Mouse (Mus musculus) liver, embryonic 15.5 days (tissue): Measurements from ENCODE around the gene Spon1. TPM values are rescaled to one million over a fixed set of nuclear protein-coding genes. Genes with fewer than 3 reads are reported as not detected.

Source experiments
- ATAC-seq: fragments of 200-750 bp; cut with Nextera tagmentation; 2 replicates; pipeline ENCODE4 v1.8.0; 2017; ENCODE audit warnings: moderate number of reproducible peaks, mild to moderate bottlenecking, moderate library complexity; ENCODE audit not compliant: insufficient read depth
- H3K27ac ChIP-seq: fragments of 300-500 bp; sonication (generic); replicated peaks from 2 replicates; pipeline ENCODE4 v1.5.1; 2015; ENCODE audit warnings: mild to moderate bottlenecking, inconsistent platforms
- H3K27me3 ChIP-seq: fragments of 300-500 bp; sonication (generic); 2 replicates; pipeline ENCODE4 v1.6.1; 2015; ENCODE audit warnings: mild to moderate bottlenecking, inconsistent platforms
- H3K36me3 ChIP-seq: fragments of 300-500 bp; sonication (generic); replicated peaks from 2 replicates; pipeline ENCODE4 v1.6.1; 2015; ENCODE audit warnings: moderate library complexity, mild to moderate bottlenecking, inconsistent platforms
- H3K4me1 ChIP-seq: fragments of 300-500 bp; sonication (generic); replicated peaks from 2 replicates; pipeline ENCODE4 v1.6.1; 2015; ENCODE audit warnings: inconsistent platforms
- H3K4me2 ChIP-seq: fragments of 300-500 bp; sonication (generic); 2 replicates; pipeline ENCODE4 v1.6.1; 2015; ENCODE audit warnings: moderate library complexity, mild to moderate bottlenecking, inconsistent platforms
- H3K4me3 ChIP-seq: fragments of 300-500 bp; sonication (generic); replicated peaks from 2 replicates; pipeline ENCODE4 v1.5.1; 2015; ENCODE audit warnings: mild to moderate bottlenecking, inconsistent platforms
- H3K9ac ChIP-seq: fragments of 300-500 bp; sonication (generic); 2 replicates; pipeline ENCODE4 v1.6.1; 2015; ENCODE audit warnings: moderate library complexity, mild to moderate bottlenecking, inconsistent platforms
- H3K9me3 ChIP-seq: fragments of 300-500 bp; sonication (generic); replicated peaks from 2 replicates; pipeline ENCODE4 v1.6.1; 2016; ENCODE audit warnings: inconsistent platforms
- WGBS: fragments of 180-500 bp; shearing (Covaris S2); methylation state at CpG from one replicate; pipeline ENCODE4 v1.1.7; 2015; ENCODE audit warnings: mixed read lengths; ENCODE audit not compliant: insufficient replicate concordance; 5-methylcytosine and 5-hydroxymethylcytosine counted together
- polyA plus RNA-seq: library from polyadenylated mRNA; unstranded; fragments of >200 nt; fragmentation: Nextera tagmentation; extraction: Ambion mirVana; gene quantifications from 2 replicates; pipeline ENCODE4 v1.2.1, GENCODE M21; 2015

The Spon1 gene
- polyA plus RNA-seq, 1 experiment from 2014 or later = 0.55 TPM

DNA sequence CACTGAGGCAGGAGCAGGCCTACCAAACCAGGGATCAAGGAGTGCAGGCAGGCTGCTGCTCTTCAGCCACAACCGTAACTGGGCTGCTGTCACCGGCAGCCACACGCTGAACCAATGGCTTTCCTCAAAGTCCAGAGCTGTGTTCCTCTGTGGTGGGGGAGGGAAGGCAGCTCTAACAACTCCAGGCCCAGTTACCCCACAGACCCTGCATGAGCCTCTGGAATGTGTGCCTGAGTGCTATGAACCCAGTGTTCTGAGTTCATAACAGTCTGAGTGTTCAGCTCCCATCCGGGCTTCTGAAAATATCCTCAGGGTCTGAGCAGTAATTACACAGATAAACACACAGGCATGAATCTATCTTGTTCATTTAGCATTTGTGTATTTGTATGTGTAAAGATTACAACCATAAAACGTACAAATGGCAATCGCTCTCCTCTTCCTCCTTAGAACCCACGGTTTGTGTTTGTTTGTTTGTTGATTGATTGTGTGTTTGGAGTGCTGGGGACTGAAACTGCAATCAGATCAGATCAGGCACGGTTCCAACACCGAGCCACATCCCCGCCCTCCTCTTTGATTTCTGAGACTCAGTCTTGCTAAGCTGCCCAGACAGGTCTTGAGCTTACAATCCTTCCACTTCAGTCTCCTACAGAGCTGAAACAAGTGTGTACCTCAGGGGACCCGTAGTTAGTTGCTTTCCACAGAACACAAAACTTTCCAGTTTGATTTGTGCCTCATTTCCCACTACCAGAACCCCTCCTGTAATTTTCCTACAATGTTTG, 299.8 kb downstream of the Spon1 start:
- no peaks in the 10 kb centered on the region for H3K9me3 ChIP-seq
- H3K4me1 ChIP-seq = peaks cover 12% of the 10 kb centered on the region
- WGBS = 34% methylated on average over 11 of the region's 11 CpGs
- H3K27me3 ChIP-seq = no peaks in the 10 kb centered on the region
- H3K9ac ChIP-seq = no peak overlapping the region
- peak; percentile 28; the same call in 1 of the 2 replicates for ATAC-seq
- H3K4me3 ChIP-seq = no peak overlapping the region
- H3K4me2 ChIP-seq = no peak overlapping the region
- no peaks in the 10 kb centered on the region for H3K36me3 ChIP-seq
- no peak overlapping the region for H3K27ac ChIP-seq

DNA sequence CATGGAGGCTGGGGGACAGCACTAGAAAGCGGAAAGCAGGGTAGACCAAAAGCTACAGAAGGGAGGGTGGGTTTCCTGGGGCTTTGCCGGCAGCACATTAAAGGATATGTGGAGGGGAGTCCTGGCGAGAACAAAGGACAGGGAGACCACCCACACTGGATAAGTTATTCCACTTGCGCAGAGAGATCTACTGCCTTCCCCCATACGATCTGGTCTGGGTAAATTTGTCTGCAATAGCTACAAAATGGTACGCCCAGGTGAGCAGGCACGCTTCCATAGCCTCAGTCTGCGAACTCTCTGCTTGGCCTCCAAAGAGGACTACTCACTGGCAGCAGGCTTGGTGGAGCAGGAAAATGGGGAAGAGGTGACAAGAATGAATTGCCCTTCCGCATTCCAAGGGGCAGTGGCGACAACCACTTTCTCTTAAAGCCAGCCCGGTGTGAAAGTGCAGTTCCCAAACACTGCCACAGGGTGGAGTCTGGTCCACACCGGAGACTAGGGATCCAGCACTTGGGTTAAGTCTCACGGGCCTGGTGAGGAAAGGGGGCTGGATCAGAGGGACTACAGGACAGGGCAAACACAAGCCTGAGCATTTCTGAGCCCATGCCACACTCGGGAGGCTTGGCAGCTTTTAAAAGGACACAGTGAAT, 300.9 kb downstream of the Spon1 start:
- peak; percentile 40 for ATAC-seq
- Histone ChIP-seq H3K9me3 (no peaks in the 10 kb centered on the region), H3K4me3 (peak overlapping the region; percentile 37), H3K4me1 (peaks cover 16% of the 10 kb centered on the region), H3K27me3 (no peaks in the 10 kb centered on the region), H3K9ac (no peak overlapping the region), H3K4me2 (peak overlapping the region; percentile 59), H3K27ac (no peak overlapping the region), H3K36me3 (no peaks in the 10 kb centered on the region)
- 11% methylated on average over 14 of the region's 14 CpGs for WGBS

DNA sequence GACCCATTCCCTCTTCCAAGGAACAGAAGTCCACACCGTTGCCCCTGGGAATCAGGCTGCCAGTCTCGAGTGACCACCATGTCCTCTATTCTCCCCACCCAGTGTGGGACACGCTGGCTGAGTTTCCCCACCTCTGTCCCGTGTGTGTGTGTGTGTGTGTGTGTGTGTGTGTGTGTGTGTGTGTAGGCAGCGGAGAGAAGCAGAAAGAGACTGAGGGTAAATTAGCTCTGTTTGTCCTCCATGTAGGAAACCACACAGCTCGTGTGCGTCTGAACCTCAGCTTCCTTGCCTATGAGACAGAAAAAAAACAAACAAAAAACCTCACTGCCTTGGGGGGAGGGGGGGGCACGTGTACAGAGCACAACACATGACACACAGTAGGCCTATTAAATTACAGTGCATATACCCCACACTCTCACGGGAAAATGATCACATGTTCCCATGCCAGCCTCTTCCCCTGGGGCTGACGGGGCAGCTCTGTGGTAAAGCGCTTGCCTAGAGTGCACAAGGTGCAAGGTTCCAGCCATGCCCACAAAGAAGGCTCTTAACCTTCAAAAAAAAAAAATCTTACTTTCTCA, 303.2 kb downstream of the Spon1 start:
- 57% methylated on average over 11 of the region's 11 CpGs for WGBS
- H3K4me3 ChIP-seq = no peak overlapping the region
- no peak for ATAC-seq
- H3K4me1 ChIP-seq = peaks cover 26% of the 10 kb centered on the region
- H3K36me3 ChIP-seq = no peaks in the 10 kb centered on the region
- no peak overlapping the region for H3K4me2 ChIP-seq
- H3K27me3 ChIP-seq = no peaks in the 10 kb centered on the region
- H3K27ac ChIP-seq = no peak overlapping the region
- no peaks in the 10 kb centered on the region for H3K9me3 ChIP-seq
- H3K9ac ChIP-seq = no peak overlapping the region

DNA sequence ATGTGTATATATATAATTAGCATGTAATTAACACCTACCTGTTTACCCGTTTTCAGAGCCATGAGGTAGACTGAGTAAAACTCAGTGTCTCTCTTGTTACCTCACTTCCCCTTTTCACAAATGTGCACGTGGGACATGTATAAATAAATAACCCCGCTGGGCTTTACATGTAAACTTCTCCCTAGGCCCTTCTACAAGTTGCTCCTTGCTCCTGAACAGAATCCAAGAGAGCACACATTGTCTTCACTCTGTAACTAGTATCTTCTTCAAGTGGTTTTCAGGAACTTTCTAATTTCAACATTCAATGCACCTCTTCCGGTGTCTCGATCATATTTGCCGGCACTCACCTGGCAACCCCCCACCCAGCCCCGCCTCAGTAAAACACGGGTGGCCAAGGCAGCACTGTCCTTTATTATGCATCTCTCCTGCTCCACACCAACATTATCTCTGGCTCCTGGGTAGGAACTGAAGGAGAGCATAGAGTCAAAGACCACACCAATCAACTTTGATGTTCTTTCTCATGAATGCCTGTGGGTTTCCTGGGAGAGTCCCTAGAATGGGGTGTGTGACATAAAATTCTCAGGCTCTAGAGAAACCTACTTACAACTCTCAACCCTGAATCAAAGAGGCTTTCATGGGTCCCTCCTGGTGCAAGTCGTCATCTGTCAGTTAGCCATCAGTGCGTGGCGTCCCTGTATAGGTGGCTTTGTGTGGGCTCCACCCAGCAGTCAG, 304.1 kb downstream of the Spon1 start:
- H3K4me1 ChIP-seq = peaks cover 26% of the 10 kb centered on the region
- 62% methylated on average over 11 of the region's 11 CpGs for WGBS

DNA sequence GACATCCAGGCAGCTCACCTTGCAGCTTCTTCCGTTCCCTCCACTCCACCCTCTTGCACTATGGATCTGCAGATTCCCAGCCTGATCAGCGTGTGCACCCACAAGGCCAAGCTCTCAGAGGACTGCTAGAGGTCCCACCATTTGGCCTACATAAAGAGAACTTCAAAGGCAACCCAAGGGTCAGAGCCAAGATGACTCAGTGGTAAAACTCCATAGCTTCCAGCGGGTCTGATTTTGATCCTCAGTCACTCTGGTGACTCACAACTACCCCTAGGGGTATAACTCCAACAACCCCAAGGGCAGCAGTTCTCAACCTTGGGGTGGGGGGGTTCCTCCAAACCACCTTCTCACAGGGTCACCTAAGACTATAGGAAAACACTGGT, 304.7 kb downstream of the Spon1 start:
- no peak overlapping the region for H3K9ac ChIP-seq
- no peak overlapping the region for H3K4me3 ChIP-seq
- H3K36me3 ChIP-seq = no peaks in the 10 kb centered on the region
- peaks cover 26% of the 10 kb centered on the region for H3K4me1 ChIP-seq
- H3K4me2 ChIP-seq = no peak overlapping the region
- WGBS = 68% methylated on average over 3 of the region's 3 CpGs
- no peak overlapping the region for H3K27ac ChIP-seq
- no peak for ATAC-seq
- H3K27me3 ChIP-seq = no peaks in the 10 kb centered on the region
- no peaks in the 10 kb centered on the region for H3K9me3 ChIP-seq

More for the DNA sequence above, 304.1 kb downstream of the Spon1 start:
- Histone ChIP-seq H3K27me3 (no peaks in the 10 kb centered on the region), H3K4me2 (no peak overlapping the region), H3K4me3 (no peak overlapping the region), H3K27ac (no peak overlapping the region), H3K9ac (no peak overlapping the region), H3K9me3 (no peaks in the 10 kb centered on the region), H3K36me3 (no peaks in the 10 kb centered on the region)
- ATAC-seq = no peak

DNA sequence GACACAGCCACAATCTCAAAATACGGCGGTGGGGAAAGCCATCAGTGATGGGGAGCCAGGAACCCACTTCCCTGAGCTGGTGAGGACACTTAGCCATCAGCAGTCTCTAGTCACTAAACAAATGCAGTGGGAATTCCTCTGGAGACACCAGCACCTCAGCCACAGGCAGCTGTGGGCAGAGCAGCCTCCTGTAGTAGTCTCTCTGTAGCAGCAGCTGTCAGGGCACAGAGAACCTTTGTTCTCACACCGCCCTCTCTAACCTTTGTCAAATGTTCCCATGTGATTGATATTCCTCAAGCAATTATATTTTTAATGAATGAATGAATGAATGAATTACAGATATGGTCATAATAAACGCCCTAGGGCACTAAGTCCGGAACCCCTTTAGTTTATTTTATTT, 305.6 kb downstream of the Spon1 start:
- no peak overlapping the region for H3K27ac ChIP-seq
- no peak overlapping the region for H3K9ac ChIP-seq
- H3K27me3 ChIP-seq = no peaks in the 10 kb centered on the region
- H3K36me3 ChIP-seq = no peaks in the 10 kb centered on the region
- WGBS = 73% methylated on average over 5 of the region's 5 CpGs
- ATAC-seq = no peak
- peaks cover 20% of the 10 kb centered on the region for H3K4me1 ChIP-seq
- no peaks in the 10 kb centered on the region for H3K9me3 ChIP-seq
- H3K4me3 ChIP-seq = no peak overlapping the region
- no peak overlapping the region for H3K4me2 ChIP-seq

DNA sequence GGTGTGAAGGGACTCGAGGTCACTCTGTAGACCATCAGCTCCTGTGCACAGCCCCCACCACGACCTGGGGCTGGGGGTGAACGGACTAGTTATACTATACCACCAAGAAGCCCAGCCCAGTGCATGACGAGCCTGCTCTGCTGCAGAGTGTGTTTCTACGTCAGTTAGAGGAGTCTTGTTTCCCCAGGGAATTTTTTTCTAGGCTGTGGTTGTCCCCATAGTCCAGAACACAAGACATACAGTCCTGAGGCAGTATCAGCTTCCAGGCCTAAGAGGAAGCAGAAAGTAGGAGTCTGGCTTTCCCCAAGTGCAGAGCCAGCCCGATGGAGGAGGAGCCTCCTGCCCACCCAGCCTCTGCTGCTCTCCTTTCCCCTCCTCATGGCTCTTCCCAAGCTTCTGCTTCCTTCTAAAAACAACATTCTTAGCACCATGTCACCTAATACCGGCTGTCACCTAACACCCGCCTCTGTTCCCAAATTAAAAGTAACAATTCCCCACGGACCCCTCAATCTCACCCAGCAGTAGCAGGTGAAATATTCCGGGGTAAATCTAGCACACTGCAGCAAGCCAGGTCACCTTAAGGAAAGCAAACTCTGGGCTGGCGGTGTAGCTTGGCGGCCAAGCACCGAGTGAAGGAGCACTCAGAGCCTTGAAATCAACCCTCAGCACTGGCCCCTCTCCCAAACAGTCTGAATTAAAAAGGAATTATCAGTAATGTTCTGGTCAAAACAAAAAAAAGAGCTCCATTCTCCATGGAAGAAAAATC, 306.2 kb downstream of the Spon1 start:
- H3K4me1 ChIP-seq = peaks cover 15% of the 10 kb centered on the region
- H3K9ac ChIP-seq = no peak overlapping the region
- H3K4me2 ChIP-seq = no peak overlapping the region
- H3K9me3 ChIP-seq = no peaks in the 10 kb centered on the region
- H3K36me3 ChIP-seq = no peaks in the 10 kb centered on the region
- H3K27me3 ChIP-seq = no peaks in the 10 kb centered on the region
- 35% methylated on average over 13 of the region's 13 CpGs for WGBS
- no peak overlapping the region for H3K4me3 ChIP-seq
- H3K27ac ChIP-seq = 0 out of 2 replicates have a peak overlapping the region, but pooled peaks have one; percentile 3
- ATAC-seq = no peak

DNA sequence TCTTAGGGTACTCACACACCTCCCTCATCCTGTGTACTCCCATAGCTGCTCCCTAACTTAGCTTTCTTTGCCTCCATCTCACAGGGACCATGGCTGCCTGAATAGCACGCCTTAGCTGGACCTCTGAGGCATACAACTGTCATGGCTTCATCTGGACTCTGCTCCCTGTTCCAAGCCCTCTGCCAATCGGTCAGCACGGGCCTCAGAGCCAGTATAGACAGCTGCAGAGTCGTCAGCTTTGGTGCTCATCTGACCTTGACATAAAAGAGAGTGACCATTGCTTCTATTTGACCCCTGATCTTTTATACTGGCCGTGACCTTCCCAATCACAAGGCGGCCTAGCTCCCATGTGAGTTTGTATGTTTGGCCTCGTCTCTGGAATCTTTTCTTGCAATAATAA, 308.3 kb downstream of the Spon1 start:
- H3K27ac ChIP-seq = peak overlapping the region; percentile 48
- peak; percentile 67 for ATAC-seq

DNA sequence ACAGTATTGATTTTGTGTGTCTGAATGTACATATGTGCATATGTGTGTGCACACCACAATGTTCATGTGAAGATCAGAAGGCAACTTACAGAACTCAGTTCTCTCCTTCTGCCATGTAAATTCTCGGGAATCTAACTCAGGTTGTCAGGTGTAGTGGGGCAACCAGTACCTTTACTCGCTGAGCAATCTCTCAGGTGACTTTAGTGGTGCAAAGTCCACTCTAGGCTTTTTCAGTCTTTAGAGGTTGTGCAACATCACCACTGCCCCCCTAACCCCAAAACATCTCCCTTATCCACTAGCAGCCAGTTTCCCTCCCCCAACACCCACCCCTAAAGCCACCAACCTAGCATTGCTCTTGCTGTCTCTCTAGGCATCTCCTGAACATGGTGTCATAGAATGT, 308.8 kb downstream of the Spon1 start:
- no peaks in the 10 kb centered on the region for H3K27me3 ChIP-seq
- peak; percentile 70 for ATAC-seq
- H3K27ac ChIP-seq = peak overlapping the region; percentile 48; the same call in 1 of the 2 replicates
- H3K9ac ChIP-seq = no peak overlapping the region
- H3K36me3 ChIP-seq = no peaks in the 10 kb centered on the region
- 55% methylated on average over 2 of the region's 2 CpGs for WGBS
- H3K9me3 ChIP-seq = no peaks in the 10 kb centered on the region
- H3K4me2 ChIP-seq = no peak overlapping the region
- peaks cover 19% of the 10 kb centered on the region for H3K4me1 ChIP-seq
- no peak overlapping the region for H3K4me3 ChIP-seq

More for the DNA sequence above, 308.3 kb downstream of the Spon1 start:
- WGBS = 61% methylated on average over 7 of the region's 7 CpGs
- no peaks in the 10 kb centered on the region for H3K27me3 ChIP-seq
- H3K9ac ChIP-seq = no peak overlapping the region
- no peak overlapping the region for H3K4me2 ChIP-seq
- no peak overlapping the region for H3K4me3 ChIP-seq
- H3K9me3 ChIP-seq = no peaks in the 10 kb centered on the region
- H3K36me3 ChIP-seq = no peaks in the 10 kb centered on the region
- peaks cover 15% of the 10 kb centered on the region for H3K4me1 ChIP-seq

DNA sequence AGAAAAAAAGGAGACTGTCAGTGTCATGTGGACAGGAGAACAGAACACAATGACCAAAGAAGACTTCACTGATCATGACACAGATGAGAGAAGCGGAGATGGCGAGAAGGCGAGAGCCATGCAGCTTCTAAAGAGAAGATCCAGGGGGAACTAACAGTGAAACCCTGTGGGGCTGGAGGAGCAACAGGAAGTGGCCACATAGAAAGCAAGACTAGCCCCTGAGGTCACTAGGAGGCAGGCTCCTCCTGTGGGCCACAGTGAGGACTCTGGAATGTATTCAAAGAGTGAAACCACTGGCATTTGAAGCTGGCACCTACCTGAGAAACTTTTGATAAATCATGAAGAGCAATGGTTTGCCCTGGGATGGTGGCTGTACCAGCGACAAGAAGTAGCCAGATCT, 313.5 kb downstream of the Spon1 start:
- WGBS = 64% methylated on average over 4 of the region's 4 CpGs
- no peaks in the 10 kb centered on the region for H3K27me3 ChIP-seq
- no peaks in the 10 kb centered on the region for H3K9me3 ChIP-seq
- H3K4me2 ChIP-seq = no peak overlapping the region
- no peak overlapping the region for H3K27ac ChIP-seq
- ATAC-seq = no peak
- H3K36me3 ChIP-seq = no peaks in the 10 kb centered on the region
- H3K4me1 ChIP-seq = peaks cover 17% of the 10 kb centered on the region
- H3K9ac ChIP-seq = no peak overlapping the region
- no peak overlapping the region for H3K4me3 ChIP-seq
